Mouse (Mus musculus): ENCODE data around the gene Bcan. TPM values are rescaled to one million over a fixed set of nuclear protein-coding genes. Genes with fewer than 3 reads are reported as not detected.

The Bcan gene
- polyA plus RNA-seq, 1 experiment, result 0.06 TPM

- no peak overlapping the region for H3ac ChIP-seq (ENCODE audit: control insufficient read depth, insufficient read length)
- TF ChIP-seq REST (IDR thresholded peaks at IDR 0.05; ENCODE audit: insufficient read depth, insufficient read length), result no peak
- TF ChIP-seq POLR2AphosphoS2 (IDR thresholded peaks at IDR 0.05; ENCODE audit: insufficient read length, low read depth), result no peak
- TF ChIP-seq TCF3 (IDR thresholded peaks at IDR 0.05; ENCODE audit: insufficient read length, low read depth), result no peak
- TF ChIP-seq MAX (IDR thresholded peaks at IDR 0.05; ENCODE audit: low read depth), result no peak
- peak; percentile 48; the same call in 1 of the 2 replicates for TF ChIP-seq CEBPB (IDR thresholded peaks at IDR 0.05; ENCODE audit: insufficient read depth, poor library complexity, severe bottlenecking)
- peaks cover 37% of the 10 kb centered on the region for H3K36me3 ChIP-seq (ENCODE audit: control insufficient read depth, insufficient read depth)
- H3K27me3 ChIP-seq (ENCODE audit: control insufficient read depth, insufficient read depth, insufficient read length), result no peaks in the 10 kb centered on the region
- no peak overlapping the region for H3K4me2 ChIP-seq (ENCODE audit: low read depth)
- H3K79me2 ChIP-seq (ENCODE audit: control insufficient read depth, insufficient read depth), result peaks cover 1% of the 10 kb centered on the region
- no peak overlapping the region for H3K4me3 ChIP-seq
These were observed 57.6 kb downstream of the Bcan start for GRCm38 (mm10) chr3:87942471-87942870.

- no peak overlapping the region for H3K4me2 ChIP-seq (ENCODE audit: low read depth)
- no peak overlapping the region for H3ac ChIP-seq (ENCODE audit: control insufficient read depth, insufficient read length)
- no peak overlapping the region for H3K4me3 ChIP-seq
- no peak for TF ChIP-seq MYOG (IDR thresholded peaks at IDR 0.05; ENCODE audit: control insufficient read depth in 1 of 3, insufficient read depth in 1 of 3, insufficient read length in 2 of 3, low read depth in 2 of 3)
- TF ChIP-seq POLR2AphosphoS2 (IDR thresholded peaks at IDR 0.05; ENCODE audit: insufficient read length, low read depth), result no peak
- no peak for TF ChIP-seq TCF12 (IDR thresholded peaks at IDR 0.05; ENCODE audit: insufficient read depth, poor library complexity, severe bottlenecking)
- no peak for TF ChIP-seq MAX (IDR thresholded peaks at IDR 0.05; ENCODE audit: low read depth)
- TF ChIP-seq TCF3 (IDR thresholded peaks at IDR 0.05; ENCODE audit: insufficient read length, low read depth), result no peak
- no peak for TF ChIP-seq REST (IDR thresholded peaks at IDR 0.05; ENCODE audit: insufficient read depth, insufficient read length)
- TF ChIP-seq SRF (IDR thresholded peaks at IDR 0.05; ENCODE audit: control insufficient read depth, insufficient read length, low read depth), result no peak
- TF ChIP-seq E2F4 (IDR thresholded peaks at IDR 0.05; ENCODE audit: insufficient read depth), result no peak
- TF ChIP-seq USF1 (IDR thresholded peaks at IDR 0.05; ENCODE audit: low read depth), result no peak
- TF ChIP-seq POLR2A (IDR thresholded peaks at IDR 0.05; ENCODE audit: insufficient read length, low read depth), result no peak
- TF ChIP-seq MYOD1 (IDR thresholded peaks at IDR 0.05; ENCODE audit: control insufficient read depth in 1 of 3, insufficient read length in 2 of 3, low read depth in 2 of 3), result no peak
- no peak for TF ChIP-seq CEBPB (IDR thresholded peaks at IDR 0.05; ENCODE audit: insufficient read depth, poor library complexity, severe bottlenecking)
- no peaks in the 10 kb centered on the region for H3K27me3 ChIP-seq (ENCODE audit: control insufficient read depth, insufficient read depth, insufficient read length)
- peaks cover 20% of the 10 kb centered on the region for H3K79me2 ChIP-seq (ENCODE audit: control insufficient read depth, insufficient read depth)
- peaks cover 37% of the 10 kb centered on the region for H3K36me3 ChIP-seq (ENCODE audit: control insufficient read depth, insufficient read depth)
These were observed 59.4 kb downstream of the Bcan start for GRCm38 (mm10) chr3:87940611-87941010.

Other genes starting within 250 kb of the Bcan start
- gene Ntrk1, start 205.1 kb downstream of the Bcan start, polyA plus RNA-seq (2012; fragmentation: generic; extraction: Trizol), result not detected
- gene Insrr, start 203.3 kb downstream of the Bcan start, polyA plus RNA-seq (2012; fragmentation: generic; extraction: Trizol), result not detected
- 0.65 TPM for gene Pear1, start 175.9 kb downstream of the Bcan start, polyA plus RNA-seq (2012; fragmentation: generic; extraction: Trizol)
- gene Sh2d2a, start 153.5 kb downstream of the Bcan start, polyA plus RNA-seq (2012; fragmentation: generic; extraction: Trizol), result not detected
- 46.3 TPM for gene Prcc, start 114.6 kb downstream of the Bcan start, polyA plus RNA-seq (2012; fragmentation: generic; extraction: Trizol)
- 200 TPM for gene Hdgf, start 93.9 kb downstream of the Bcan start, polyA plus RNA-seq (2012; fragmentation: generic; extraction: Trizol)
- 114 TPM for gene Mrpl24, start 80.7 kb downstream of the Bcan start, polyA plus RNA-seq (2012; fragmentation: generic; extraction: Trizol)
- gene Isg20l2, start 69.9 kb downstream of the Bcan start, polyA plus RNA-seq (2012; fragmentation: generic; extraction: Trizol), result 19.4 TPM
- gene Rrnad1, start 69.5 kb downstream of the Bcan start, polyA plus RNA-seq (2012; fragmentation: generic; extraction: Trizol), result 7.0 TPM
- 67.6 TPM for gene Crabp2, start 51.6 kb downstream of the Bcan start, polyA plus RNA-seq (2012; fragmentation: generic; extraction: Trizol)
- 268 TPM for gene Nes, start 29.2 kb downstream of the Bcan start, polyA plus RNA-seq (2012; fragmentation: generic; extraction: Trizol)
- gene Hapln2, start 27.4 kb upstream of the Bcan start, polyA plus RNA-seq (2012; fragmentation: generic; extraction: Trizol), result not detected
- 11.7 TPM for gene Gpatch4, start 42.9 kb upstream of the Bcan start, polyA plus RNA-seq (2012; fragmentation: generic; extraction: Trizol)
- gene Naxe, start 58.3 kb upstream of the Bcan start, polyA plus RNA-seq (2012; fragmentation: generic; extraction: Trizol), result 141 TPM
- not detected for gene Ttc24, start 78.1 kb upstream of the Bcan start, polyA plus RNA-seq (2012; fragmentation: generic; extraction: Trizol)
- 13.6 TPM for gene Iqgap3, start 81.7 kb upstream of the Bcan start, polyA plus RNA-seq (2012; fragmentation: generic; extraction: Trizol)
- 121 TPM for gene Mef2d, start 142.1 kb upstream of the Bcan start, polyA plus RNA-seq (2012; fragmentation: generic; extraction: Trizol)